Mouse (Mus musculus) stomach, embryonic 16.5 days (tissue): Measurements from ENCODE around the gene Gm45015. TPM values are rescaled to one million over a fixed set of nuclear protein-coding genes. Genes with fewer than 3 reads are reported as not detected.

ENCODE experiments used
- polyA plus RNA-seq: library from polyadenylated mRNA; unstranded; fragments of >200 nt; fragmentation: Nextera tagmentation; extraction: Ambion mirVana; gene quantifications from 2 replicates; pipeline ENCODE4 v1.2.1, GENCODE M21; 2015

Gm45015 gene
- polyA plus RNA-seq, 1 experiment from 2014 or later = not detected

Other genes starting within 250 kb of the Gm45015 start
- 5.6 and 5.7 TPM in 2 replicates for gene Xlr3a, start 239.7 kb downstream of the Gm45015 start, polyA plus RNA-seq
- 0.14 and 0.19 TPM in 2 replicates for gene Gm14685, start 219.8 kb downstream of the Gm45015 start, polyA plus RNA-seq
- gene Xlr5b, start 188.0 kb downstream of the Gm45015 start, polyA plus RNA-seq = not detected in 2 replicates
- not detected in 2 replicates for gene DXBay18, start 187.4 kb downstream of the Gm45015 start, polyA plus RNA-seq
- not detected in 2 replicates for gene Spin2d, start 159.9 kb downstream of the Gm45015 start, polyA plus RNA-seq
- 9.6 and 12.5 TPM in 2 replicates for gene Xlr3b, start 144.6 kb downstream of the Gm45015 start, polyA plus RNA-seq
- gene Xlr4b, start 122.5 kb downstream of the Gm45015 start, polyA plus RNA-seq = 0.90 and 1.8 TPM in 2 replicates
- gene F8a, start 108.5 kb downstream of the Gm45015 start, polyA plus RNA-seq = 12.8 and 14.7 TPM in 2 replicates
- 0.67 and 0.93 TPM in 2 replicates for gene Xlr4c, start 93.7 kb downstream of the Gm45015 start, polyA plus RNA-seq
- gene Xlr3c, start 71.5 kb downstream of the Gm45015 start, polyA plus RNA-seq = not detected in 2 replicates
- gene Xlr5a, start 43.9 kb downstream of the Gm45015 start, polyA plus RNA-seq = 0.12 and 0.31 TPM in 2 replicates
- gene Xlr5c, start 43.9 kb downstream of the Gm45015 start, polyA plus RNA-seq = not detected in 2 replicates
- gene Zfp275, start 5.8 kb upstream of the Gm45015 start, polyA plus RNA-seq = 13.5 and 14.7 TPM in 2 replicates
- not detected in 2 replicates for gene Gm18336, start 61.9 kb upstream of the Gm45015 start, polyA plus RNA-seq
- 0.11 and 0.30 TPM in 2 replicates for gene Zfp92, start 74.3 kb upstream of the Gm45015 start, polyA plus RNA-seq
- gene Trex2, start 98.5 kb upstream of the Gm45015 start, polyA plus RNA-seq = 12.3 and 24.8 TPM in 2 replicates
- 49.6 and 50.9 TPM in 2 replicates for gene Haus7, start 122.2 kb upstream of the Gm45015 start, polyA plus RNA-seq
- 87.2 and 114 TPM in 2 replicates for gene Bgn, start 146.8 kb upstream of the Gm45015 start, polyA plus RNA-seq
- 0.26 and 0.59 TPM in 2 replicates for gene Atp2b3, start 166.2 kb upstream of the Gm45015 start, polyA plus RNA-seq